Comparison of ENCODE assay signal across 25 mouse cellular contexts in genomic region chr10:99046756-99047550, GRCm38 (mm10). TPM values are rescaled to one million over a fixed set of nuclear protein-coding genes. Genes with fewer than 3 reads are reported as not detected.
DNase-seq lines count a peak whose midpoint lies in the region; ATAC-seq and TF ChIP-seq lines count a peak whose summit lies in the region.
"Had no signal": no experiment of that assay in that cellular context is flagged by ENCODE, and none has a peak within 500 bp of the region (broad histone marks: within the 10 kb centered on the region; RNA-seq: fewer than 3 reads in every experiment).

No protein-coding gene starts in this region.

- no peaks in the 10 kb centered on the region for H3K9me3 ChIP-seq in stomach, postnatal 0 days (ENCODE audit: control insufficient read depth, low read length)
- H3K9me3 ChIP-seq: forebrain, embryonic 13.5 days; heart, embryonic 13.5 days; limb, embryonic 13.5 days; midbrain, embryonic 12.5 days had no signal

- no peak overlapping the region for H3K27ac ChIP-seq in liver, adult 2 months (replicated peaks; ENCODE audit: insufficient read depth, low read depth, low read length)
- peak overlapping the region; percentile 38 for H3K27ac ChIP-seq in embryonic fibroblast, embryonic 13.5 days (ENCODE audit: insufficient read depth, low read length)
- no peak overlapping the region for H3K27ac ChIP-seq in stomach, postnatal 0 days (replicated peaks)
- H3K27ac ChIP-seq: forebrain, embryonic 13.5 days; heart, embryonic 13.5 days; hindbrain, postnatal 0 days; limb, embryonic 13.5 days; midbrain, embryonic 12.5 days had no signal

- DNase-seq in adrenal gland, adult 2 months, result peak; percentile 5
- no peak for DNase-seq in adrenal gland, postnatal 4 days (ENCODE audit: low spot score in 2 of 2)
- peak; percentile 56 for DNase-seq in liver, adult 2 months (ENCODE audit: extremely low read depth, low read depth, low spot score)
- DNase-seq in liver, result no peak
- no peak for DNase-seq in stomach, postnatal 0 days (ENCODE audit: low spot score)
- DNase-seq in ovary, postnatal 36 days (ENCODE audit: low spot score), result no peak
- DNase-seq: cerebellum, adult 18-20 months; cerebellum, postnatal 14 days; heart, adult 18-20 months; heart, postnatal 14 days; kidney, postnatal 14 days; lung, adult 2 months; lung, postnatal 14 days; right cerebral cortex, postnatal 25 days; spleen, adult 18-20 months; thymus, postnatal 36 days had no signal

- H3K4me3 ChIP-seq in liver, adult 2 months (ENCODE audit: insufficient read depth, low read depth, low read length), result no peak overlapping the region
- H3K4me3 ChIP-seq in embryonic fibroblast, embryonic 13.5 days (ENCODE audit: insufficient read depth, low read length), result no peak overlapping the region
- H3K4me3 ChIP-seq in stomach, postnatal 0 days (ENCODE audit: low read depth, low read length), result no peak overlapping the region
- H3K4me3 ChIP-seq: erythroblast, embryonic 14.5 days; forebrain, embryonic 13.5 days; heart, embryonic 13.5 days; limb, embryonic 13.5 days; midbrain, embryonic 12.5 days had no signal

- no peaks in the 10 kb centered on the region for H3K36me3 ChIP-seq in liver, adult 2 months (ENCODE audit: control insufficient read depth, insufficient read depth, low read length)
- no peaks in the 10 kb centered on the region for H3K36me3 ChIP-seq in stomach, postnatal 0 days (ENCODE audit: control insufficient read depth, insufficient read depth, low read length)
- H3K36me3 ChIP-seq: heart, embryonic 13.5 days; limb, embryonic 13.5 days; midbrain, embryonic 12.5 days had no signal

- no peak for TF ChIP-seq CTCF in liver, adult 2 months (IDR thresholded peaks at IDR 0.05; ENCODE audit: low read depth, low read length)
- TF ChIP-seq CTCF in embryonic fibroblast, embryonic 13.5 days (IDR thresholded peaks at IDR 0.05; ENCODE audit: borderline replicate concordance, insufficient read depth, low read length), result no peak
- TF ChIP-seq CTCF in stomach, postnatal 0 days (IDR thresholded peaks at IDR 0.05; ENCODE audit: low read depth), result no peak

- no peaks in the 10 kb centered on the region for H3K27me3 ChIP-seq in liver, adult 2 months (ENCODE audit: control insufficient read depth, insufficient read depth, low read length)
- H3K27me3 ChIP-seq in stomach, postnatal 0 days (ENCODE audit: control insufficient read depth, insufficient read depth, low read length), result no peaks in the 10 kb centered on the region
- H3K27me3 ChIP-seq: forebrain, embryonic 13.5 days; heart, embryonic 13.5 days; limb, embryonic 13.5 days; midbrain, embryonic 12.5 days had no signal

- WGBS in liver, adult 2 months, result 29% methylated on average over 5 of the region's 5 CpGs
- 18% methylated on average over 5 of the region's 5 CpGs for WGBS in stomach, postnatal 0 days

- TF ChIP-seq EP300 in stomach, postnatal 0 days (optimal IDR thresholded peaks at IDR 0.05), result no peak

- no peaks in the 10 kb centered on the region for H3K79me2 ChIP-seq in liver, adult 2 months (ENCODE audit: control insufficient read depth, insufficient read depth, low read length)

- 0 out of 2 replicates have a peak, but pooled peaks have one; percentile 24 for ATAC-seq in stomach, postnatal 0 days (ENCODE audit: low FRiP score, low TSS enrichment)
- ATAC-seq: CD4-positive, CD25-positive, alpha-beta regulatory T cell, adult 4 months; forebrain, embryonic 13.5 days; hindbrain, postnatal 0 days; intestine, embryonic 16.5 days had no signal

- TF ChIP-seq POLR2A in liver, adult 2 months (IDR thresholded peaks at IDR 0.05; ENCODE audit: extremely low read depth, insufficient read depth, low read length), result no peak
- TF ChIP-seq POLR2A in embryonic fibroblast, embryonic 13.5 days (IDR thresholded peaks at IDR 0.05; ENCODE audit: low read depth, low read length), result no peak

- H3K9ac ChIP-seq in liver, adult 2 months (ENCODE audit: low read depth, low read length), result no peak overlapping the region
- H3K9ac ChIP-seq in stomach, postnatal 0 days (ENCODE audit: low read length), result no peak overlapping the region
- H3K9ac ChIP-seq: forebrain, embryonic 13.5 days; heart, embryonic 13.5 days; limb, embryonic 13.5 days; midbrain, embryonic 12.5 days had no signal

- peaks cover 2% of the 10 kb centered on the region; the same call in 1 of the 2 replicates for H3K4me1 ChIP-seq in liver, adult 2 months (ENCODE audit: control insufficient read depth, insufficient read depth, low read length)
- peaks cover 10% of the 10 kb centered on the region for H3K4me1 ChIP-seq in embryonic fibroblast, embryonic 13.5 days (ENCODE audit: control insufficient read depth, insufficient read depth, low read length)
- H3K4me1 ChIP-seq in stomach, postnatal 0 days (replicated peaks; ENCODE audit: control insufficient read depth, insufficient read depth), result no peaks in the 10 kb centered on the region
- H3K4me1 ChIP-seq: forebrain, embryonic 13.5 days; heart, embryonic 13.5 days; limb, embryonic 13.5 days; midbrain, embryonic 12.5 days had no signal

- H3K4me2 ChIP-seq in stomach, postnatal 0 days (replicated peaks; ENCODE audit: low read depth), result no peak overlapping the region
- H3K4me2 ChIP-seq: forebrain, embryonic 13.5 days; heart, embryonic 13.5 days; limb, embryonic 13.5 days; midbrain, embryonic 12.5 days had no signal

RNA-seq across cellular contexts. Expression of gene Poc1b, which starts 59.9 kb away (rescaled TPM):
- 10 to 100 TPM; 13.5 to 17.0 TPM for total RNA-seq in adrenal gland, adult 2 months (2021)
- polyA plus RNA-seq in adrenal gland, adult 2 months (2012; rRNA removed), result 3.7 and 3.8 TPM in 2 replicates
- 10 to 100 TPM; 15.1 to 16.4 TPM for total RNA-seq in adrenal gland, postnatal 4 days (2021)
- total RNA-seq in liver, adult 2 months (2014; rRNA removed), result 1.8 and 2.3 TPM in 2 replicates
- 1.7 and 2.0 TPM in 2 replicates for polyA plus RNA-seq in liver, adult 2 months (2012; rRNA removed)
- polyA plus RNA-seq in embryonic fibroblast, embryonic 13.5 days (2011; ENCODE audit: insufficient read length, low read depth, missing spikeins), result 12.5 and 21.9 TPM in 2 replicates
- polyA plus RNA-seq in stomach, postnatal 0 days (2015; fragmentation: Nextera tagmentation; extraction: Ambion mirVana), result 6.7 and 9.4 TPM in 2 replicates

Comparison
In these comparisons a context has a peak if more than half of its experiments do, and no peak if none do; other contexts are left out.
1. DNase-seq: peak in adrenal gland, adult 2 months (single experiment) and liver, adult 2 months (single experiment); none in adrenal gland, postnatal 4 days (0 of 2), liver (single experiment), stomach, postnatal 0 days (single experiment) and ovary, postnatal 36 days (single experiment).